ENCODE assay signal across 19 mouse cellular contexts in the genomic region with DNA sequence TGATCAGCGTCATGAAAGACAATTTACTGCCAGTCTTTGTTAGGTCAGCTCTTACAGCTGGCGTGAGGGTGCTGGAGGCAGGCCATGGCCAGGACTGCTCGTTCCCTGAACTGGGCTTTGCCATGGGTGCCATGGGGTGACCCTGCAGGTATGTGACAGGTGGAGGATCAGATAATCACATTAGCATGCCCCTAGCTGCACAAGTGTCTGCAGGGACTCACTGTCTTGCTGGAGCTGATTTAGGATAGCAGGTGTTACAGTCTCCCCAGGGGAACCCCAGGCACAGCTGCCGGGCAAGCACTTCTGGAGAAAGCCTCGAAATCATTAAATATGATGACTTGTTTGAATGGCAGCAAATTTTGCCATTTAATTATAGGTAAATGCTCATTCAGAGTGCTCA.
DNase-seq lines count a peak whose midpoint lies in the region; ATAC-seq and TF ChIP-seq lines count a peak whose summit lies in the region.
"Had no signal": no experiment of that assay in that cellular context is flagged by ENCODE, and none has a peak within 500 bp of the region (broad histone marks: within the 10 kb centered on the region; RNA-seq: fewer than 3 reads in every experiment).

No protein-coding gene starts in this region.

- 20% methylated on average over 5 of the region's 5 CpGs for WGBS in cerebellum, adult 2 months
- WGBS in midbrain, embryonic 13.5 days, result 32% methylated on average over 5 of the region's 5 CpGs

- no peak for TF ChIP-seq POLR2A in cerebellum, adult 2 months (IDR thresholded peaks at IDR 0.05; ENCODE audit: borderline replicate concordance, insufficient read depth, low read length)

- DNase-seq in cerebellum, adult 11-12 months, result peak; percentile 13
- DNase-seq in cerebellum, adult 2 months, result no peak
- DNase-seq in left cerebral cortex, postnatal 4 days, result peak; percentile 50
- no peak for DNase-seq in left cerebral cortex, adult 18-20 months (ENCODE audit: low spot score in 2 of 2)
- peak; percentile 46 for DNase-seq in retina, postnatal 1 day
- DNase-seq in layer of hippocampus, adult 8-10 months (ENCODE audit: low spot score in 2 of 2), result no peak
- DNase-seq in urinary bladder, postnatal 4 days (ENCODE audit: low spot score in 2 of 2), result no peak
- DNase-seq: adrenal gland, adult 8-10 months; heart, adult 2 months; heart, postnatal 14 days; kidney, adult 18-20 months; kidney, postnatal 36 days; spleen, adult 18-20 months had no signal

- H3K36me3 ChIP-seq in midbrain, embryonic 13.5 days, result no peaks in the 10 kb centered on the region
- H3K36me3 ChIP-seq: lung, embryonic 15.5 days had no signal

- no peak overlapping the region for H3K27ac ChIP-seq in cerebellum, adult 2 months (ENCODE audit: insufficient read depth, low read length)
- H3K27ac ChIP-seq in midbrain, embryonic 13.5 days, result peak overlapping the region; percentile 68
- H3K27ac ChIP-seq: heart, adult 2 months; left cerebral cortex, adult 2 months; lung, embryonic 15.5 days; stomach, postnatal 0 days had no signal

- ATAC-seq in midbrain, embryonic 13.5 days, result peak; percentile 81

- H3K9ac ChIP-seq in midbrain, embryonic 13.5 days (replicated peaks), result no peak overlapping the region
- H3K9ac ChIP-seq: lung, embryonic 15.5 days had no signal

- intact Hi-C loops in left cerebral cortex, postnatal 4 days (cut with DNase I), result no loop called here

- H3K4me1 ChIP-seq in cerebellum, adult 2 months (ENCODE audit: control insufficient read depth, insufficient read depth, low read length), result no peaks in the 10 kb centered on the region
- H3K4me1 ChIP-seq in midbrain, embryonic 13.5 days (replicated peaks), result peaks cover 11% of the 10 kb centered on the region
- H3K4me1 ChIP-seq: lung, embryonic 15.5 days had no signal

- no peaks in the 10 kb centered on the region for H3K9me3 ChIP-seq in midbrain, embryonic 13.5 days
- H3K9me3 ChIP-seq: lung, embryonic 15.5 days; megakaryocyte, embryonic 14.5 days had no signal

- H3K27me3 ChIP-seq in cerebellum, adult 2 months (ENCODE audit: control insufficient read depth, insufficient read depth, low read length), result no peaks in the 10 kb centered on the region
- no peaks in the 10 kb centered on the region for H3K27me3 ChIP-seq in midbrain, embryonic 13.5 days
- H3K27me3 ChIP-seq: lung, embryonic 15.5 days; megakaryocyte, embryonic 14.5 days had no signal

- no peak for TF ChIP-seq CTCF in cerebellum, adult 2 months (IDR thresholded peaks at IDR 0.05; ENCODE audit: borderline replicate concordance, insufficient read depth, low read depth, low read length)

- no peak overlapping the region for H3K4me2 ChIP-seq in midbrain, embryonic 13.5 days (replicated peaks)
- H3K4me2 ChIP-seq: lung, embryonic 15.5 days had no signal

- no peak overlapping the region for H3K4me3 ChIP-seq in cerebellum, adult 2 months (replicated peaks; ENCODE audit: insufficient read depth, low read depth, low read length)
- H3K4me3 ChIP-seq in midbrain, embryonic 13.5 days (replicated peaks), result no peak overlapping the region
- H3K4me3 ChIP-seq: erythroblast, embryonic 14.5 days; heart, adult 2 months; left cerebral cortex, adult 2 months; lung, embryonic 15.5 days; megakaryocyte, embryonic 14.5 days had no signal

Comparison
In these comparisons a context has a peak if more than half of its experiments do, and no peak if none do; other contexts are left out.
1. DNase-seq: peak in cerebellum, adult 11-12 months (single experiment), left cerebral cortex, postnatal 4 days (single experiment) and retina, postnatal 1 day (single experiment); none in cerebellum, adult 2 months (0 of 2), left cerebral cortex, adult 18-20 months (0 of 2), layer of hippocampus, adult 8-10 months (0 of 2) and urinary bladder, postnatal 4 days (0 of 2).